Mouse (Mus musculus): ENCODE data around the gene Ano6. TPM values are rescaled to one million over a fixed set of nuclear protein-coding genes. Genes with fewer than 3 reads are reported as not detected.

The Ano6 gene
- total RNA-seq (2012; rRNA removed), result 18.4 and 21.3 TPM in 2 replicates
- 14.1 and 14.9 TPM in 2 replicates for total RNA-seq (2014; rRNA removed)
- 24.7 and 27.0 TPM in 2 replicates for polyA plus RNA-seq (2012; ENCODE audit: insufficient read length, low read depth)

- peak; percentile 91 for DNase-seq (ENCODE audit: extremely low read depth)
- dilution Hi-C loops (cut with MboI; ENCODE audit: extremely low pct_ligation_motif_present, extremely low pct_unique_long_range_greater_than_20kb, low sequenced_read_pairs), result no loop called here
- peaks cover 0 to 15% of the 10 kb centered on the region in 2 experiments for H3K36me3 ChIP-seq (replicated peaks in 1 of 2; ENCODE audit: control insufficient read depth in 1 of 2, insufficient read depth in 1 of 2, low read length in 1 of 2)
- H3K9ac ChIP-seq (ENCODE audit: insufficient read depth, low read depth), result peak within 1 kb of the TSS; percentile 91
- H3K27ac ChIP-seq (ENCODE audit: insufficient read depth, low read depth), result peak within 1 kb of the TSS; percentile 48
- TF ChIP-seq POLR2AphosphoS2 (IDR thresholded peaks at IDR 0.05; ENCODE audit: low read depth, low read length) (no peak), UBTF (IDR thresholded peaks at IDR 0.05; ENCODE audit: low read depth, low read length) (peak; percentile 63; the same call in 1 of the 2 replicates), MYC (IDR thresholded peaks at IDR 0.05; ENCODE audit: low read depth, low read length) (no peak), MAZ (IDR thresholded peaks at IDR 0.05; ENCODE audit: low read depth, low read length) (peak; percentile 62), MAX (IDR thresholded peaks at IDR 0.05; ENCODE audit: low read length) (peak; percentile 57; the same call in 1 of the 2 replicates), POLR2A (IDR thresholded peaks at IDR 0.05; ENCODE audit: low read depth, low read length) (peak; percentile 85), JUN (IDR thresholded peaks at IDR 0.05; ENCODE audit: insufficient read depth, low read depth, low read length) (no peak), RCOR1 (conservative IDR thresholded peaks at IDR 0.05; ENCODE audit: low read depth, low read length) (no peak), IRF4 (IDR thresholded peaks at IDR 0.05; ENCODE audit: low read depth, low read length) (peak; percentile 45; the same call in 1 of the 2 replicates), TCF12 (IDR thresholded peaks at IDR 0.05; ENCODE audit: low read depth, low read length) (peak; percentile 65; the same call in 1 of the 2 replicates), ZC3H11A (IDR thresholded peaks at IDR 0.05; ENCODE audit: low read depth, low read length) (no peak), ZNF384 (IDR thresholded peaks at IDR 0.05; ENCODE audit: low read depth, low read length) (no peak), ZMIZ1 (IDR thresholded peaks at IDR 0.05; ENCODE audit: low read depth, low read length) (no peak; the same call in 1 of the 2 replicates), CHD2 (IDR thresholded peaks at IDR 0.05; ENCODE audit: low read length) (peak; percentile 14; the same call in 1 of the 2 replicates), ELF1 (IDR thresholded peaks at IDR 0.05; ENCODE audit: low read depth, low read length) (peak; percentile 66; the same call in 1 of the 2 replicates), JUND (conservative IDR thresholded peaks at IDR 0.05; ENCODE audit: low read depth, low read length) (no peak), SIN3A (IDR thresholded peaks at IDR 0.05; ENCODE audit: low read length) (no peak), RAD21 (IDR thresholded peaks at IDR 0.05; ENCODE audit: low read depth, low read length) (no peak; the same call in 1 of the 2 replicates), MXI1 (IDR thresholded peaks at IDR 0.05; ENCODE audit: low read depth, low read length) (peak; percentile 85), ETS1 (conservative IDR thresholded peaks at IDR 0.05; ENCODE audit: low read depth, low read length) (no peak; the same call in 1 of the 2 replicates), ZKSCAN1 (IDR thresholded peaks at IDR 0.05; ENCODE audit: borderline replicate concordance, low read depth, low read length) (no peak), NELFE (IDR thresholded peaks at IDR 0.05; ENCODE audit: low read depth, low read length) (peak; percentile 67), NRF1 (IDR thresholded peaks at IDR 0.05; ENCODE audit: low read depth, low read length) (peak; percentile 89), HCFC1 (IDR thresholded peaks at IDR 0.05; ENCODE audit: low read depth, low read length) (peak; percentile 56; the same call in 1 of the 2 replicates), KAT2A (IDR thresholded peaks at IDR 0.05; ENCODE audit: insufficient replicate concordance, low read length) (no peak), BHLHE40 (IDR thresholded peaks at IDR 0.05; ENCODE audit: low read depth, low read length) (peak; percentile 72), USF2 (conservative IDR thresholded peaks at IDR 0.05; ENCODE audit: low read depth, low read length) (no peak), CTCF (conservative IDR thresholded peaks at IDR 0.05 in 1 of 2, IDR thresholded peaks at IDR 0.05 in 1 of 2; ENCODE audit: low read depth in 2 of 2, low read length in 2 of 2) (no peak; a peak in 1 of 4 replicates)
- H3K79me2 ChIP-seq (replicated peaks; ENCODE audit: control insufficient read depth, extremely low read depth, insufficient read depth, poor library complexity, severe bottlenecking), result peaks cover 34% of the 10 kb centered on the region
- no peaks in the 10 kb centered on the region for H3K27me3 ChIP-seq (replicated peaks)
- in situ Hi-C loops (cut with MboI; ENCODE audit: low pct_ligation_motif_present, low pct_unique_long_range_greater_than_20kb, low sequenced_read_pairs), result no loop called here
- H3K4me3 ChIP-seq (replicated peaks in 1 of 3; ENCODE audit: low read depth in 2 of 3, low read length in 2 of 3, poor library complexity in 1 of 3), result peak within 1 kb of the TSS; percentile 84 to 91 (median 84)
- H3K4me2 ChIP-seq (ENCODE audit: insufficient read depth, low read depth, poor library complexity, severe bottlenecking), result peak within 1 kb of the TSS; percentile 92
- H3K9me3 ChIP-seq (replicated peaks; ENCODE audit: low read length), result peaks cover 4% of the 10 kb centered on the region
- peaks cover 9 to 45% of the 10 kb centered on the region in 2 experiments for H3K4me1 ChIP-seq (ENCODE audit: control insufficient read depth in 1 of 2, insufficient read depth in 2 of 2)
These were observed at the start of gene Ano6 for GRCm38 (mm10) chr15:95790529-95791071. Gene Ano6, plus strand, starts transcription at chr15:95790843.

Data from CH12.LX (cell line).